Mouse (Mus musculus) gastrocnemius, adult 8-10 months (tissue): Measurements from ENCODE around the gene Styxl1. TPM values are rescaled to one million over a fixed set of nuclear protein-coding genes. Genes with fewer than 3 reads are reported as not detected.
A peak's percentile ranks its signal among the peaks of the same experiment; 100 is the strongest.

Source experiments
- DNase-seq, 2 experiments: peaks; one replicate each; pipeline ENCODE4 v3.0.0; 2022; ENCODE audit warnings: low spot score in 2 of 2
- total RNA-seq, 4 experiments: library from RNA; stranded (reverse); gene quantifications; 2 replicates each; pipeline ENCODE4 v1.2.4; 2022

Gene Styxl1
- not detected for total RNA-seq

DNA sequence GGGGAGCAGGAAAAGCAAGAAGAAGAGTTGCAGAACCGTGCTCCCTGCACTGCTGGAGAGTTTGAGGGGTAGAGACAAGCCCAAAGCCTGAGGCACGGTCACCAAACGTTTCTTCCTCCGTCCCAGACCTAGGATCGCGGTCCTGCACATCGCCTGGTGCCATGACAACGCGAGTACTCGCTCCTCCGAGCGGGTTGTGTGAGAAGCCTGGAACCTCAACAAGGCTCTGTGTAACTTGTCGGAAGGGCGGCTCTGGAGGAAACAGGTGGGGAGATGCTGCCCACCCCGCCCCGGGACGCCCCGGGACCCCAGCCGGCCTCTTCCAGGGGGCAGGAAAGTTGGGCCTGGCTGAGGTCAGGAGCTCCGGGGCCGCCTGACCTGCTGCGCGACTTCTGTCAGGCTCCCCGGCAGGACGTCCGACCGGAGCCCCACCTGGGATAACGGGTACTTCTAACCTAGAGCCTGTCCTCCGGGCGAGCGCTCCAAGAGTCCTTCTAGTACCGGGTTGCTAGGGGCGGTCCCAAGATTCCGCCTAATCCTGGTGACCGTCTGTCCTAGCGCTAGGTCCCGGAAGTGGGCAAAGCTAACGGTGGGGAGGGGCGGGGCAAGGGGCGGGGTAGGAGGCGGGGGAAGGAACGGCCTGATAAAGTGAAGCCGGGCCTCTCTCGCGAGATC lies at the start of gene Styxl1:
Styxl1 (minus strand) TSS at position 590 of the 675 bp plus-strand sequence.
- DNase-seq = no peak

DNA sequence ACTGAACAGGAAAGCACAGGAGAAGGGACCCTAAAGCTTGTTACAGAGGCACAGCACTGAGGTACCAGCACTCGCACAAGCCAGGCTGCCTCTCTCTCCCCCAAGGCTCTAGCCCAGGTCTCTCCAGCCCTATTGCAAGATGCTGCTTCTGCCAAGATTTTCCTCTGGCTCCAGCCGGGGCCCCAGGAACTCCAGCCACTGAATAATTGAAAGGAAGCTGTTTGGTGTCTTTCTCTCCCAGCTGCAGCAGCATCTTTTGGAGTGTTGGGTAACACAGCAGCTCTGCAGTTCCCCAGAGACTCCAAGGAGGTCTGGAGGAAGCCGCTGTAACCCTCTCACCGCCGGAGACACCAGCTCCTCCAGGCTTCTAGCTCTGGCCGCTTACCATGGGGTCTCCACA lies 48.0 kb upstream of the Styxl1 start:
- no peak for DNase-seq

DNA sequence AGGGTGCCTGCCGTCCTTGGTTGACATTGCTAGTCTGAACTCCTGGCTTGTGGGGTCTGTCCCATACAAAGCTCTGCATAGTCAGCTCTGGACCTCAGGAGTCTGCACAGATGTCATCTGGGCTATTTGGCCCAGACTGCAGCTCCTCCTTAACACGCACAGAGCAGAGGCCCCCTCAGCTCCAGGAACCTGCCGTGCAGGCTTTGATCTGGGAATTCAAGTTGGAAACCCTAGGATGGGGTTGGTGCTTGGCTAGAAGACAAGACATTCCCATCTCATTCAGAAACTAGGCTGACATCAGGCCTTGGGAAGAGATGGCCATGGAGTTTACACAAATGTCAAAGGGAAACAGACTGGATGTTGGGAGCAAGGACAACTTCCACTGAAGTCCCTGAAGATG lies 46.3 kb upstream of the Styxl1 start:
- DNase-seq = no peak

DNA sequence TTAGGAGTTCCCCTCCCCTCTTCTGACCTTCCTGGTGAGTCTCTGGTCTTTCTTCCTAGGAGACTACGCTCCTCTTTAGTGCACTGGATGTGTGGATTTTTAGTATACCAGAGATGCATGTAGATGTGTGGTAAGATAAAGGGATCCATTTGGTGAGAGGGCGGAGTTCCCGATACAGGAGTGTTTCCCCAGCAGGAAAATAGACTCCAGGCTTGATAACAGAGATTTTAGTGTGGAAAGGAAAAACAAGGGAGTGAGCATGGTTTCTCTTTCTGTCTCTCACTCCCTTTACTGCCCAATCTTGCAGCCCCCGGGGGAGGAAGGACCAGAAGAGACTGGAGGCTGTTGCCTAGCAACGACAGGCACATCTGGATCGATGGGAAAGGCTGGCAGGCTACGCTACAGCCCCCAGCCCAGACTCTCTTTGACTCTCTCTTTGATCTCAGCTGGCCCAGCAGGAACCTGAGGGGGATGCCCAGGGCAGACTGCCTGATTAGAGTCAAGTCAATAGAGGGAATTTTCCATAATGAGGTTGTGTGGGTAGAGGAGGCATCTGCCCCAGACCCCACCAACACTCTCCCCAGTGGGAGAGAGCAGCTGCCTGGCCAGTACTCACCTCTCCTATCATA lies 44.2 kb upstream of the Styxl1 start:
- DNase-seq = no peak

DNA sequence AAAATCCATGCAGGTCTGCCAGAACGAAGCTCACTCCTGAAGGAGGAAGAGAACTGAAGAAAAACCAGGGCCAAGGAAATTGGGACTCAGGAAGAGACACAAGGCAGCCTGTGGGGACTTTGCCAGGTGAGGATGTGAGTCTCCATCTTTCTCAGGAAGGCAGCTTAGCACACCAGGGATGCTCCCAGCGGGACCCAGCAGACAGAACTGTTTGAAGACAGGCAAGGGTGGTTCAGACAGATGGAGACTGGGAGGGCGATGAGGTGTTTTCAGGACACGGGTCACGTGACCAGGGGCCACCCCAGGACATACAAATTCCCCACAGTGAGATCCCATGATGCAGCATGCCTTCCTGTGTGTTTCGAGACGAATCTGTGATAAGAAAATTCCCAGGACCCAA lies 40.3 kb upstream of the Styxl1 start:
- DNase-seq = no peak

DNA sequence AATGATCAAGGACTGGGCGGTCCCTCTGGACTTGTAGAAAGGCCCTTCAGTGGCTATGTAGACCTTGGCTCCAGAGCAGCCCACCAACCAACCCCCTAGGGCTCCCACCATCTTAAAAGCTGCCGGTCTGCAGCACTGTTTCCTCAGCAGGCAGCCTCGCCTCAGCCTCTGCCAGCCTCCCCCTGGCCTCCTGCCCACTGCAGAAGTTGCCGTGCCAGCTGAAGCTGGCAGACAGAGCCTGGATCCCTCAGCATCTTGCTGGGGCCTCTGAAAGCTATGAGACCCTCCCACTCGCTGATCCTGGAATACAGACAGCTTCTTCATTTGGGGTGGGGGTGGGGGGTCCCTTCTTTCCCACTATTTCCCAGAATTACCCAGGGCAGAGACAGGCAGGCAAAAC lies 34.8 kb upstream of the Styxl1 start:
- no peak for DNase-seq

DNA sequence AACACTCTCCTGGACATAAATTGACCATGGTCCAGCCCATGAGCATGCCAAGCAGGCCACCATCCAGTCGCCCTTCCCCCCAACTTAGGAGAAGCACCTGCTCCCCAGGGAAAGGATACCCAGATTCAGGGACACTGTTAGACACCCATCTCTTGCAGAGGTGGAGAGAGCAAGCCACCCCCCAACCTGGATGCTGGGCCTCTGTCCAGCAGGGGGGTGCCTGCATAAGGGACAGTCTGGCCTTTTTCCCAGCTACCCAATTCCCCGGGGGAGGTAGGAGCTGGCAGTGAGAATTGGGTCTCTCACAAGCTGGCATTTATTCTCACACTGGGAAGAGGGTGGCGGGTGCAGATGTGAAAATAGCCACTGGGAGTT lies 29.1 kb upstream of the Styxl1 start:
- no peak for DNase-seq

DNA sequence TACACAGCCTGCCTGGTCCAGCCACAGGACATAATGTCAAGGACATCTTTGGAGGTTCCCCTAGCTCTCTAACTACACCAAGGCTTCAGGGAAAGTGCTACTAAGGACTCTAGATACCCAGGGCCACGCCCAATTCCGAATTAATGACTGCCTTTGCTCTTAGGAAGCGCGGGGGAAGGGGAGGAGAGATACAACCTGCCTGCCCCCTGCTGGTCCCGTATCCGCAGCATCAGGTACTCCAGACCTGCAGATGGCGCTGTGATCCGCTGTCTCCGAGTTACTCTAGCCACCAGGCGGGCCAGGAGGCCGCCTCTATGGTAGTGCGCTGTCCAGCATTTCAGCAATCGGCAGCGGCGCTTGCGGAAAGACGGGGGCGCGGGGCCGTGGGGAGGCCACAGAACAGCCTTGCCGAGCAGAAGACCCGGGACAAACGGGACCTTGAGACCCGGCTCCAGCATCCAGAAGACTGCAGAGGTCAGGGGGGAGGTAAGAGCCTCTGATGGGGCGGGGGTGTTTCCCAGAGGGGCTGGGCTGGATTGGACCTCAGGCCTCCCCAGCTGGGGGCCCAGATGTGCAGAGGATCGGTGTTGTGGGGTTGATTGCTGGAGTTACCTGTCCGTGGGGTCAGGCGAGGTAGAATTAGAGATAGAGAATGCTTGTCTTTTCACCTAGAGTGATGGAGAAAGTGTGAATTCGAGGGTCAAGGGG lies 28.5 kb upstream of the Styxl1 start, which contains the start of gene Srrm3:
Srrm3 (plus strand) TSS at position 336 of the 708 bp plus-strand sequence.
- DNase-seq = peak; percentile 65 to 71

DNA sequence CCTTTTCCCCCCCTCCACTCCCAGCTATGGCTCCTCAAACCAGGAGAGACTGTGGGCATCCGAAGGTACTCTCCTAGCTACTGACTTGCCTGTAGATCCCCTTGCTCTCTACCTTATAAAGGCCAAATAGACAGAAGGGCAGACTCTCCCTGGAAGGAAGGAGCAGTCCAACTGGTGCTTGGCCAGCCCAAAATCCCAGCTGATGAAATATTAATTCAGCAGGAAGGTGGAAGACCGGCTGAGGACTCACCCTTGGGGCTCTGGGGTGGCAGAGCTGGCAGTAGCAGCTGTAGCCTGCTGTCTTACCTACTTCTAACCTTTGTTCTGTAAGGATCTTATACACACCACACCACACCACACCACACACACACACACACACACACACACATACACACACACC lies 26.6 kb upstream of the Styxl1 start:
- DNase-seq = no peak

DNA sequence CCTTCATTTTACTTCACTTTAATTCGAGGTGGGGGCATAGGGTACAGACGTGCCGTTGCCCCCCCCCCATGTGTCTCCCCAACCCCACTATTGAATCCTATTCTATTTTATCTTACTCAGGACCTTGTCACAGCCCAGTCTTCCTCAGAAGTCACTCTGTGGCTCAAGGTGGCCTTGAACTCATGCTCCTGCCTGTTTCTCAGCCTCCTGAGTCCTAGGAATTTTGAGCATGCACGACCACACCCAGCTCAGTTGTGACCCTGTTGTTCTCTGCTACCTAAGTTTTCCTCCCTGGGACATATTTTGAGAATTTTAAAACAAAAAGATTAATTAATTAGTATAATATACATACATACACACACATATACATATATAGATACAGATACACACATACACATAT lies 25.5 kb upstream of the Styxl1 start:
- DNase-seq = no peak

DNA sequence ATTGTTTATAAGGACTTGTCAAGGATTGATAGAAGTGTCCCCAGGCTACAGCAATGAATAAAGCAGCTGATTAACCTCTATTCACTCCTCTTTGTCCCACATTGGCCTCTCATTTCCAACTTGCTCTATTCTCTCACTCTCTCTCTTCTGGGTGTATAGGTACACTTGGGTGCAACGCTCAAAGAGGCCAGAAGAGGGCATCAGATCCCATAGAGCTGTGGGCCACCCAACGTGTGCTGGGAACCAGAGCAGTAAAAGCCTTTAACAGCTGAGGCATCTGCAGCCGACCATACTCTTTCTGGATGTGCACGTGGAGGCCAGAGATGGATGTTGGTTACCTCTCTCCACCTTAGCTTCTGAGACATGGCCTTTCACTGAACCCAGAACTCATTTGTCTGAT lies 24.9 kb upstream of the Styxl1 start:
- DNase-seq = no peak

DNA sequence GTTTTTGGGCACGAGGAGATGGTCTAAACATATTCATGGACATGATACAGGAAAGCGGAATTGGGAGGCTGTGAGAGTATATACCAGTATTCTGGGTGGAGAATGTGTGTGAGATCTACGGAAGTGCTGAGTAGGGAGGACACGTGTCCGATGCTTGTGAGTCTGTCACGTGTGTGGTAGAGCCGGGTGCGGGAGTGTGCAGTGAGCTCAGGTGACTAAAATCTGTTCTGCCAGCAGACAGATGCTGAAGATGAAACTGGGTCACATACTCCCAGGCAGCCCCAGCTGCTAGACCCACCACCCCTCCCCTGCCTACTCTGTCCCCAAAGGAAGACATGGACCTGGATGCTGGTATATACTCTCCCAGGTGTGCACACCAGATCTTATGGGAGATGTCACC lies 24.5 kb upstream of the Styxl1 start:
- no peak for DNase-seq

DNA sequence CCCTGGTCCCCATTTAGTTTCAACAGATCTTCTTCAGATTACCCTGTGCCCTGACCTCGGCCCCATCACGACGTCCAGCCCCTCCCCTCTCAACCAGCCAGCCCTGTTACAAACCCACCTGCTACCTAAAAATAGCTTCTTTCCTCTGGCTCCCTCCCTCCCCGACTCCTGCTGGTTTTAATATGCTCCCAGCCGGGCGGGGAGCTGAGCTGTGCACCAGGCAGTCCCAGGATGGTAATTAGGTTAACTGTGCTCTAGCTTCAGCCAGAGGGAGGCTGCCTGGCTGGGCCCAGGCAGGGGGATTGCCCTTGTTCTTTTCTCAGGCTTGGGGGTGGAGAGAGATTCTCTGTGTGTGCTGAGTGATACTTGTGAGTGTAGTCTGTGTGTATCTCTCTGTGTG lies 22.7 kb upstream of the Styxl1 start:
- DNase-seq = peak; percentile 28 to 34

DNA sequence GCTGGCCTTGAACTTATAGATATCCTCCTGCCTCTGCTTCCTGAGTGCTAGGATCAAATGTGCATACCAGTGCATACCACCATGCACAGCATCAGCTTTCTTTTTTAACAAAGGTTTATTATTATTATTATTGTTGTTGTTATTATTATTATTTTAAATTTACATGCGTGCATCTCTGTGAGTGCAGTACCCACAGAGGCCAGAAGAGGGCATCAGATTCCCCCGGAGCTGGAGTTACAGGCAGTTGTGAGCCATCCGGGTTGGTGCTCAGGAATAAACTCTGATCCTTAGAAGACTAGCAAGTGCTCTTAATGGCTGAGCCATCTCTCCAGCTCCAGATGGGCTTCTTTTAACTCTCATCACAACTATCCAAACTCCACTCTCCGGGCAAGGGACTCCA lies 21.6 kb upstream of the Styxl1 start:
- DNase-seq = no peak

DNA sequence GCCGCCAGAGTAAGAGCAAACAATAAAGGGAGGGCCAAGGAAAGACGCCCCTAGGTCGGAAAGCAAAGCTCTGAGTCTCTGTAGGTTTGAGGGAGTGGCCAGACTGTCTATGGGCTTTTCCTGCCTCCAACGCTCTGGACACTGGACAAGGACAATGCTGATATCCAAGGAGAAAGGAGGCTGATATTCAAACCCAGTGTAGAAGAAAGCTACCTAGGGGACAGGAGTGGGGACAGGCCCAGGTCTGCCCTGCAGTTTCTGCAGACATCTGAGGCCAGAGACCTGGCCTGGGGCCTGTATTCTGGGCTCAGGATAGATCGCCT lies 16.6 kb upstream of the Styxl1 start:
- no peak for DNase-seq

DNA sequence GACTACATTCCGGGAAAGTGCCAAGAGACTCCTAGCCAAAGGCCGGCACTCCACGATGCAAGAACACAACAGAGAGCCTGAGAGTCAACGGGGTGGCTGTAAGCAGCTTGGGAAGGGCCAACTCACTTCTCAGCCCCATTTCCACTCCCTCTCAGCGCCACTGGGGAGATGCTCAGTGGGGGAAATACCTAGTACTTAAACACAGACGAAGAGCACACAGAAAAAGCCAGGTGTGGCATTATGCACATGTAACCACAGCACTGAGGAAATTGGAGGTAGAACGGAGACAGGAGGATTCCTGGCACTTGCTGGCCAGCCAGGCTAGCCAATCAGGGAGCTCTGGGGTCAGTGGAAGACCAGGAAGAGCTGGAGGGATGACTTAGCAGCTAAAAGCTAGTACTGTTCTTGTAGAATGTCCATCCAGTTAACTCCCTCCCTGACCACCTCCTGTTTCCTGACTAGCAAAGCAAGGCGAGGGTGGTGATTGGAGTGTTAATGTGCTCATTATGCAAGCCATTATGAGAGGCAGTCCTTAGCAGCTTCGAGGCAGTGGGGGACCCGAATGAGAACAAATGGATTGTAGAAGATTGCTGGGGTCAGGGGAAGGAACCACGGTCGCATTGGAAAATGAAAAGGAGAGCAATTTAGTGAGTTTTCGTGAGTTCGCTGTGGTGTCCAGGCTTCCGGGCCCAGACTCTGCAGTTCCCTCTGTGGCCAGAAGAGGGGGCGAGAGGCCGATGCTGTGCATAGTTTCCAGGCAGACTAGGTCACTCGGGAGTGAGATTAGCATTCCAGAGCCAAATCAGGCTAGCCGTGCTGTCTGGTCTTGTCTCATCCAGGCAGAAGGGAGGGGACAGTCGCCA lies 16.0 kb upstream of the Styxl1 start:
- peak; percentile 73 to 78 for DNase-seq

DNA sequence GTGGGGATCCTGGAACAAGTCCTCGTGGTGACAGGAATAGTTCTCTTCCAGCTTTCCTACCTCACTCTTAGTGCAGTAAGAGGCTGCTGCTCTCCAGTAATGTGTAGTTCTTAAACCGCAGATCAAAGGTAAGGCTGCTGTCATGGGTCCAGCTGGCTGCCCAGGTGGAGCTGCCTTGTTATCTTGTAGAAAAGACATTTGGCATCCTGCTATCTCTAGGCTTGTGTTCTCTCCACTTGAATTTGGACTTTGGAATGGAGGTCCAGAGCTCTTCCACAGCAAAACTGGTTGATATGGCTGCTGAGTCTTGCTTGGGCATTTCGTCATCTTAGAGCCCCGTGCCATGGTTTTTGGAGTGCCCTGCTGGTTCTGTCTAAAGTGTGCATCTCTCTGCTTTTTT lies 4.7 kb upstream of the Styxl1 start:
- DNase-seq = no peak

DNA sequence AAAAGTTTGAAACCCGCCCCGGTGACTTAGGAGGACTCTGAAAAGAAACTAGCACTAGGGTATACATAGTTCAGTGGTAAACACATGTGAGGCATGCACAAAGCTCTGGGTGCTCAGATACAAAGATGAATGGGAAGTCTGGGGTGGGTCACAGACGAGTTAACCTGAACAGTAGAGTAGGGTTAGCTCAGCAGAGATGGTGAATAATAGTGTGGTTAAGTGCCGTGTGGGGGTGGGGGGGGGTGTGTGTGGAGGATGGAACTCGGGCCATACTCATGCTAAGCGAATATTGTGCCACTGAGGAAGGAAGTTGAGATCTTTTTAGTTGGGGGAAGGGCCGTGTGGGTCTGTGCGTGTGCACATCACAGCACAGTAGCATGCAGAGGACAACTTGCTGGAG lies 2.1 kb upstream of the Styxl1 start:
- no peak for DNase-seq

DNA sequence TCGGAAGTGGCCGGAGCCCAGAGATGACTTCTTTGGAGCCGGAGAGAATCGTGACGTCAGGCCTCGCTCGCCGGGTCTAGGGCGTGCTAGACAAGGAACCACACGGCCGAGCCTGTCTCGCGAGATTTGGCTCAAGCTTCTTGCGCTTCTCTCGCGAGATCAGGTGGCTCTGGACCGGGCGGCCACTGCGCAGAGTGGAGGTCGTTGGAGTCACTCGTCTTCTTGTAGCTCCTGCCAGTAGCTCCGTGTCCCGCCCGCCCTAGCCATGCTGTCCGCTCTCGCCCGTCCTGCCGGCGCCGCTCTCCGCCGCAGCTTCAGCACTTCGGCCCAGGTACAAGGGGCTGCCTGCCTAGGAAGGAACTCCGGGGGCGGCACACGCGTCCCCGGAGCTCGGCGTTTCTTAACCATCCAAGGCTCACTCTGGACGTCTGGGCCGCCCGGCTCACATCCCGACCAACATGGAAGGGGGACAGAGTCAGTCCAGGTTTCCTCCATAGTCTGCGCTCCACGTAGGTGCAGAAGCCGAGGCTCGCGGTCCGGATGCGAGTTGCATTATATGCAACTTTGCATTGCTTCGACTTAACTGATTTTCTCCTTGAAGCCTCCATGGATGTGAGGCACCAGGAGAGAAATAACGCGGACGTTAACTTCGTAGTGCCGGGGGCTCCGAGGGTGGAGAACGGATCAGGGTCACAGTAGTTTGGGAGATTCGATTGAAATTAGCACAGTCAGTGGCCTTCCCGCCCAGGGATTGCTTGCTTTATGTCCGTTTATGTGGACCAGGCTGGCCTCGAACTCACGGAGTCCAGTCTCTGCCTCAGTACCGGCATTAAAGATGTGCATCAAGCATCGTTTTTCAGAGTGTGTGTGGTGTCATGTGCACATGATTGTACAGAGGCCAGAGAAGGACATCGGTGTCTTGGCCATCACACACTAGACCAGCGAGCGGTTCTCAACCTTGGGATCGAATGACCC lies 573 bp upstream of the Styxl1 start, which contains the start of gene Mdh2:
Mdh2 (plus strand) TSS at position 10 of the 975 bp plus-strand sequence.
- DNase-seq = peak; percentile 98 to 100

DNA sequence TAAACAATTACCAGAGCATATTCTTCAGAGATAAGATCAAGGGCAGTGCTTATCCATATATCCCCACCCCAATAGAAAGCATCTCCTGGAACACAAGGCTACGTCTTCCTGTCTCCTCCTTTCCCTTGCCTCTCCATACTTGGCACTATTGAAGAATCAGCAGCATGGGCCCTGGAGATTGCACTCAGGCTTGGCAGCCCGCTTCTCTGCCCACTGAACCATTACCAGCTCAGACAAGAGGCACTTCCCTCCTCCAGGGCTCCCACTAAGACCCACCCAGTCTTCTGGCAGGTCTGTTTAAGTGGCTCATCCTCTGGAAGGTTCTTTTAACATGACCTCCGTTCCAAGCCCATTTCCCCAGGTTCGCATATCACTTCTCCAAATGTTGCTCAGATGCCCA lies 1.6 kb downstream of the Styxl1 start:
- DNase-seq = no peak

DNA sequence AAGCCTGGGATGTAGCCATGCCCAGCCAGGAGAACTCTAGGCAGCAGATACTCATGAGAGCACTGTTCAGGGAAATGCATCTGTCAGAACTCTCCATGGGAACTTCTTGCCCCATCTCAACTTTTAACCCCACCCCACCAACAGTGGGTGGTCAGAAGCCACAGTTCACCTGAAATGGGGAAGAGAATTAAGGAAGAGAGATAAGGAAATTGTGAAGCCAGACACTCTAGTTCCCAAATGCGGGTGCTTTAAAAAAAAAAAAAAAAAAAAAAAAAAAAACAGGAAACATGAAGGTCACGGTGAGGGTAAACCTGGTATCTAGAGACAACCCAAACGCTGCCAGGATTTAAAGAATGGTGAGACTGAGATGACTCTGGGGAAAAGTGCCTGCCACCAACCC lies 5.7 kb downstream of the Styxl1 start:
- no peak for DNase-seq
